Mouse (Mus musculus) macrophage (primary cell): ENCODE measurements around the gene Vmn2r85. TPM values are rescaled to one million over a fixed set of nuclear protein-coding genes. Genes with fewer than 3 reads are reported as not detected.
"Not testable (repeated sequence)": the region's sequence is repeated elsewhere in the genome, so short reads cannot be mapped to it uniquely, and the experiment has no call there.

Experiments
- H3K27ac ChIP-seq: fragments of 350-480 bp; formaldehyde crosslinking; 2 replicates; pipeline ENCODE4 v1.9.0; 2021
- H3K36me3 ChIP-seq: fragments of 350-480 bp; formaldehyde crosslinking; 2 replicates; pipeline ENCODE4 v1.9.0; 2021; ENCODE audit errors: inconsistent target
- H3K4me3 ChIP-seq: fragments of 350-480 bp; formaldehyde crosslinking; 2 replicates; pipeline ENCODE4 v1.9.0; 2021; ENCODE audit errors: inconsistent target
- H3K79me2 ChIP-seq: fragments of 350-480 bp; formaldehyde crosslinking; 2 replicates; pipeline ENCODE4 v1.9.0; 2021; ENCODE audit errors: inconsistent target
- WGBS: methylation state at CpG from one replicate; pipeline ENCODE4 v1.1.7; 2026; ENCODE audit warnings: inconsistent platforms; ENCODE audit not compliant: missing documents; 5-methylcytosine and 5-hydroxymethylcytosine counted together
- polyA plus RNA-seq: library from polyadenylated mRNA; stranded (reverse); fragments of 250-400 nt; gene quantifications from 3 replicates; pipeline ENCODE4 v1.2.4, GENCODE M21; 2018; ENCODE audit warnings: inconsistent platforms
- total RNA-seq, 78 experiments: library from RNA; depleted of rRNA; stranded (reverse); fragments of 250-400 nt; gene quantifications; 1 replicate in 9 of 78; 2 replicates in 24 of 78; 3 replicates in 43 of 78; 4 replicates in 2 of 78; pipeline ENCODE4 v1.2.4; 2018; ENCODE audit warnings: inconsistent platforms in 56 of 78

Gene Vmn2r85
- total RNA-seq (2018; cell fraction: chromatin; rRNA removed), result not detected
- total RNA-seq (2018; cell fraction: cytosol; rRNA removed), result not detected
- not detected for total RNA-seq (2018; cell fraction: nucleus; rRNA removed)
- polyA plus RNA-seq, result not detected in 3 replicates

- H3K79me2 ChIP-seq, H3K27ac ChIP-seq, H3K36me3 ChIP-seq, H3K4me3 ChIP-seq: not testable (repeated sequence)
Measured at GRCm38 (mm10) chr10:130429603-130430002, at the start of gene Vmn2r85. Vmn2r85 (minus strand) TSS chr10:130429703.

- Histone ChIP-seq H3K4me3 (no peak overlapping the region), H3K79me2 (no peaks in the 10 kb centered on the region), H3K36me3 (no peaks in the 10 kb centered on the region), H3K27ac (no peak overlapping the region)
- WGBS, result 4% methylated on average over 35 of the region's 36 CpGs
Measured at GRCm38 (mm10) chr10:130470311-130470760, 40.8 kb upstream of the Vmn2r85 start.

- H3K79me2 ChIP-seq, H3K27ac ChIP-seq, H3K4me3 ChIP-seq, H3K36me3 ChIP-seq: not testable (repeated sequence)
- 89% methylated on average over 1 of the region's 1 CpGs for WGBS
Measured at GRCm38 (mm10) chr10:130455950-130456349, 26.4 kb upstream of the Vmn2r85 start, which contains the start of gene Vmn2r86. Vmn2r86 (minus strand) TSS chr10:130456050.

GRCm38 (mm10) chr10:130444776-130445175 is 15.3 kb upstream of the Vmn2r85 start:
- Histone ChIP-seq H3K36me3 (no peaks in the 10 kb centered on the region), H3K27ac (no peak overlapping the region), H3K4me3 (no peak overlapping the region), H3K79me2 (no peaks in the 10 kb centered on the region)
- 89% methylated on average over 14 of the region's 21 CpGs for WGBS

- H3K4me3 ChIP-seq, H3K79me2 ChIP-seq, H3K36me3 ChIP-seq, H3K27ac ChIP-seq: not testable (repeated sequence)
- 91% methylated on average over 10 of the region's 11 CpGs for WGBS
Measured at GRCm38 (mm10) chr10:130434185-130434898, 4.8 kb upstream of the Vmn2r85 start.

- H3K79me2 ChIP-seq, H3K27ac ChIP-seq, H3K4me3 ChIP-seq, H3K36me3 ChIP-seq: not testable (repeated sequence)
- WGBS, result 13% methylated on average over 2 of the region's 2 CpGs
Measured at GRCm38 (mm10) chr10:130422368-130422767, 7.1 kb downstream of the Vmn2r85 start.

- no peaks in the 10 kb centered on the region for H3K79me2 ChIP-seq
- no peaks in the 10 kb centered on the region for H3K36me3 ChIP-seq
- no peak overlapping the region for H3K27ac ChIP-seq
- no peak overlapping the region for H3K4me3 ChIP-seq
- WGBS, result 87% methylated on average over 3 of the region's 3 CpGs
Measured at GRCm38 (mm10) chr10:130420401-130420800, 9.1 kb downstream of the Vmn2r85 start.

GRCm38 (mm10) chr10:130419954-130420353 is 9.5 kb downstream of the Vmn2r85 start:
- 84% methylated on average over 2 of the region's 2 CpGs for WGBS
- not testable (repeated sequence) for H3K4me3 ChIP-seq, H3K27ac ChIP-seq, H3K36me3 ChIP-seq, H3K79me2 ChIP-seq

- not testable (repeated sequence) for H3K4me3 ChIP-seq, H3K79me2 ChIP-seq, H3K36me3 ChIP-seq, H3K27ac ChIP-seq
Measured at GRCm38 (mm10) chr10:130416352-130416751, 13.2 kb downstream of the Vmn2r85 start.

GRCm38 (mm10) chr10:130412167-130412698 is 17.3 kb downstream of the Vmn2r85 start:
- 83% methylated on average over 6 of the region's 35 CpGs for WGBS
- H3K36me3 ChIP-seq, H3K79me2 ChIP-seq, H3K27ac ChIP-seq, H3K4me3 ChIP-seq: not testable (repeated sequence)

- no peaks in the 10 kb centered on the region for H3K79me2 ChIP-seq
- no peak within 1 kb of the TSS for H3K4me3 ChIP-seq
- H3K36me3 ChIP-seq, result no peaks in the 10 kb centered on the region
- no peak within 1 kb of the TSS for H3K27ac ChIP-seq
Measured at GRCm38 (mm10) chr10:130394232-130394631, 35.3 kb downstream of the Vmn2r85 start, which contains the start of gene Vmn2r84. Vmn2r84 (minus strand) TSS chr10:130394332.

GRCm38 (mm10) chr10:130375145-130375544 is 54.4 kb downstream of the Vmn2r85 start:
- no peaks in the 10 kb centered on the region for H3K36me3 ChIP-seq
- no peak overlapping the region for H3K4me3 ChIP-seq
- H3K27ac ChIP-seq, result no peak overlapping the region
- WGBS, result 97% methylated on average over 2 of the region's 2 CpGs
- no peaks in the 10 kb centered on the region for H3K79me2 ChIP-seq

- WGBS, result 93% methylated on average over 2 of the region's 2 CpGs
Measured at GRCm38 (mm10) chr10:130372491-130373173, 56.9 kb downstream of the Vmn2r85 start.

GRCm38 (mm10) chr10:130371644-130372043 is 57.9 kb downstream of the Vmn2r85 start:
- H3K79me2 ChIP-seq, result no peaks in the 10 kb centered on the region
- no peak overlapping the region for H3K4me3 ChIP-seq
- WGBS, result 88% methylated on average over 1 of the region's 1 CpGs
- no peak overlapping the region for H3K27ac ChIP-seq
- no peaks in the 10 kb centered on the region for H3K36me3 ChIP-seq

More at GRCm38 (mm10) chr10:130372491-130373173, 56.9 kb downstream of the Vmn2r85 start:
- Histone ChIP-seq H3K79me2 (no peaks in the 10 kb centered on the region), H3K36me3 (no peaks in the 10 kb centered on the region), H3K4me3 (no peak overlapping the region), H3K27ac (no peak overlapping the region)
